Mouse (Mus musculus) Muller cell, postnatal 12 days (primary cell): ENCODE measurements at regions not wholly inside any gene's neighbourhood (a gene's known extent, or its start where the extent isn't known, plus 50 kb on each side); places are given as distances from the start of the nearest gene placed in this dataset.
A peak's percentile ranks its signal among the peaks of the same experiment; 100 is the strongest.

Source experiments
- DNase-seq: peaks from one replicate; pipeline ENCODE4 v3.0.0-alpha.2; 2015; ENCODE audit errors: inconsistent ontology term

- DNase-seq = no peak
Observed at GRCm38 (mm10) chr6:94911836-94912235, 205.2 kb upstream of the Kbtbd8 start.

GRCm38 (mm10) chr6:94911374-94911773 is 205.7 kb upstream of the Kbtbd8 start:
- DNase-seq = no peak

GRCm38 (mm10) chr6:94900862-94901261 is 200.9 kb upstream of the Lrig1 start:
- no peak for DNase-seq

- no peak for DNase-seq
Observed at GRCm38 (mm10) chr6:94898881-94899280, 198.9 kb upstream of the Lrig1 start.

- DNase-seq = no peak
Observed at GRCm38 (mm10) chr6:94890165-94890564, 190.2 kb upstream of the Lrig1 start.

GRCm38 (mm10) chr6:94889271-94889670 is 189.3 kb upstream of the Lrig1 start:
- no peak for DNase-seq

- DNase-seq = no peak
Observed at GRCm38 (mm10) chr6:94881139-94881538, 181.2 kb upstream of the Lrig1 start.

GRCm38 (mm10) chr6:94875841-94876240 is 175.9 kb upstream of the Lrig1 start:
- DNase-seq = no peak

GRCm38 (mm10) chr6:94875065-94875464 is 175.1 kb upstream of the Lrig1 start:
- no peak for DNase-seq

- DNase-seq = no peak
Observed at GRCm38 (mm10) chr6:94874415-94874814, 174.5 kb upstream of the Lrig1 start.

GRCm38 (mm10) chr6:94867952-94868351 is 168.0 kb upstream of the Lrig1 start:
- no peak for DNase-seq

- DNase-seq = no peak
Observed at GRCm38 (mm10) chr6:94865498-94865897, 165.5 kb upstream of the Lrig1 start.

GRCm38 (mm10) chr6:94858121-94858621 is 158.2 kb upstream of the Lrig1 start:
- DNase-seq = peak; percentile 72

GRCm38 (mm10) chr6:94850121-94850520 is 150.2 kb upstream of the Lrig1 start:
- no peak for DNase-seq

GRCm38 (mm10) chr6:94849533-94849932 is 149.6 kb upstream of the Lrig1 start:
- DNase-seq = no peak

GRCm38 (mm10) chr6:94848437-94848836 is 148.5 kb upstream of the Lrig1 start:
- DNase-seq = no peak

- no peak for DNase-seq
Observed at GRCm38 (mm10) chr6:94845821-94846220, 145.9 kb upstream of the Lrig1 start.

GRCm38 (mm10) chr6:94842856-94843255 is 142.9 kb upstream of the Lrig1 start:
- no peak for DNase-seq

- no peak for DNase-seq
Observed at GRCm38 (mm10) chr6:94841881-94842280, 141.9 kb upstream of the Lrig1 start.

GRCm38 (mm10) chr6:94835742-94836141 is 135.8 kb upstream of the Lrig1 start:
- no peak for DNase-seq

GRCm38 (mm10) chr6:94834551-94834950 is 134.6 kb upstream of the Lrig1 start:
- no peak for DNase-seq

GRCm38 (mm10) chr6:94830801-94831200 is 130.8 kb upstream of the Lrig1 start:
- no peak for DNase-seq

- DNase-seq = no peak
Observed at GRCm38 (mm10) chr6:94829246-94829645, 129.3 kb upstream of the Lrig1 start.

GRCm38 (mm10) chr6:94826656-94827055 is 126.7 kb upstream of the Lrig1 start:
- DNase-seq = no peak
